Mouse (Mus musculus): ENCODE data around the gene Pacrg. TPM values are rescaled to one million over a fixed set of nuclear protein-coding genes. Genes with fewer than 3 reads are reported as not detected.

Gene Pacrg
- polyA plus RNA-seq, 1 experiment from 2014 or later: 18.4 TPM

DNA sequence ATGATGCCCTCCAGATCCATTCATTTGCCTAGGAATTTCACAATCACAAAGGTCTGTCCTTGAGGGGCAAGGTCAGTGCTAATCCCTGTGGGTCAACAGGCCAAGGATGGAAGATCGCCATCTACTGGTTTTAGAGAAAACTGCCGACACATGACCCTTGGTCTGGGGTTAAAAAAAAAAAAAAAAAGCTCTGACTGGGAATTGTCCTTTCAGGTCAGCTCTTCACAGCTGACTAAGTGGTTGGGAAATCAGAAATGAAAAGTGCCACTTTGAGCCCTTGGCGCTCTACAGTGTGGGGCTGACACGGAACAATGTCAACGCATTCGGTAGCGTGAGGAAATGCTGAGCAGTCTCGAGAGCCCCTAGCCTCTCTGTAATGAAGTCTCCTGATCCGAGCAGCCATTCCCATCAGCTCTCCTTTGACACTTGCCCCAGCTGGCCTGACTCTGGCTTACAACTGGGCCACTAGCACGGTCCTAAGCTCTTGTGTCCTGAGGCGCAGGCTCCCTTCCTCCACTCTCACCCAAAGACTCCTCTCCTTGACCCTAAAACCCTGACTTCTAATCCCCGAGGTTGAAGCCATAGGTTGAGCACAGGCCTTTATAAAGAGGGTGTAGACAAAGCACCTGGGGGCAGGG is 339.2 kb downstream of the Pacrg start:
- Histone ChIP-seq H3K9ac (replicated peaks; ENCODE audit: low read depth, low read length) (no peak overlapping the region), H3K9me3 (ENCODE audit: control insufficient read depth, low read length) (no peaks in the 10 kb centered on the region), H3K4me1 (ENCODE audit: control insufficient read depth, insufficient read depth, low read length) (no peaks in the 10 kb centered on the region), H3K27ac (ENCODE audit: low read depth, low read length) (no peak overlapping the region), H3K36me3 (ENCODE audit: control insufficient read depth, insufficient read depth, low read length) (no peaks in the 10 kb centered on the region), H3K4me2 (ENCODE audit: low read depth, low read length) (no peak overlapping the region), H3K4me3 (ENCODE audit: low read depth, low read length) (no peak overlapping the region), H3K27me3 (ENCODE audit: control insufficient read depth, insufficient read depth, low read length) (no peaks in the 10 kb centered on the region)
- ATAC-seq (ENCODE audit: low read depth): no peak
- 48% methylated on average over 12 of the region's 12 CpGs for WGBS

DNA sequence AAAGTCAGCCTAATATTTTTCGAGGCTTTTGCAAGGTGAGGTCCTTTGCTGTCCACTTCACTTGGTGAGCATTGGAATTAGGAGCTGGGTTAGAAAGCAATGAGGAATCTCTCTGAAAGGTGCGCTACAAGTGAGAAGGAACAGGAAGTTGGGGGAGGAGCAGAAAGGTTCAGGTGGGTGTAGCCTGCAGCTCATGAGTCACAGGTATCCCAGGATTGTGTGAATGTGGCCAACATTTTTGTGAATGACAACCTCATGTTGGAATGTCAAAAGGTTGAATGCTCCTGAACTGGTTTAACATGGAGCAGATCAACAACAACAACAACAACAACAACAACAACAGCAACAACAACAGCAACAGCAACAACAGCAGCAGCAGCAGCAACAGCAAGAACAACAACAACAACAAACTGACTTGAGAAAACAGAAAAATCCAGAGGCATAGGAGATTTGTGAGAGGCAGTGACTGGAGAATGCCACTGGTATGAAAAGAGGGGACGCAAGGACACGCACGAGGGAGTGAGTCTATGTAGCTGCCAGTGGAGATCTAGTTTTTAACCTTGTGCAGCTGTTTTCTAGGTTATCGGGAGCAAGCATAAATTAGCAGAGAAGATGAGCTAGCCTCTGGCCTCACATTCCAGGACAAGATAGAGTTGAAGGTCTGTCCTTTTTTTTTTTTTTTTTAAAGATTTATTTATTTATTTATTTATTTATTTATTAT is 341.0 kb downstream of the Pacrg start:
- Histone ChIP-seq H3K9me3 (ENCODE audit: control insufficient read depth, low read length) (no peaks in the 10 kb centered on the region), H3K27ac (ENCODE audit: low read depth, low read length) (no peak overlapping the region), H3K4me1 (ENCODE audit: control insufficient read depth, insufficient read depth, low read length) (no peaks in the 10 kb centered on the region), H3K9ac (replicated peaks; ENCODE audit: low read depth, low read length) (no peak overlapping the region), H3K36me3 (ENCODE audit: control insufficient read depth, insufficient read depth, low read length) (no peaks in the 10 kb centered on the region), H3K4me3 (ENCODE audit: low read depth, low read length) (no peak overlapping the region), H3K4me2 (ENCODE audit: low read depth, low read length) (no peak overlapping the region), H3K27me3 (ENCODE audit: control insufficient read depth, insufficient read depth, low read length) (no peaks in the 10 kb centered on the region)
- no peak for ATAC-seq (ENCODE audit: low read depth)
- 83% methylated on average over 6 of the region's 6 CpGs for WGBS

DNA sequence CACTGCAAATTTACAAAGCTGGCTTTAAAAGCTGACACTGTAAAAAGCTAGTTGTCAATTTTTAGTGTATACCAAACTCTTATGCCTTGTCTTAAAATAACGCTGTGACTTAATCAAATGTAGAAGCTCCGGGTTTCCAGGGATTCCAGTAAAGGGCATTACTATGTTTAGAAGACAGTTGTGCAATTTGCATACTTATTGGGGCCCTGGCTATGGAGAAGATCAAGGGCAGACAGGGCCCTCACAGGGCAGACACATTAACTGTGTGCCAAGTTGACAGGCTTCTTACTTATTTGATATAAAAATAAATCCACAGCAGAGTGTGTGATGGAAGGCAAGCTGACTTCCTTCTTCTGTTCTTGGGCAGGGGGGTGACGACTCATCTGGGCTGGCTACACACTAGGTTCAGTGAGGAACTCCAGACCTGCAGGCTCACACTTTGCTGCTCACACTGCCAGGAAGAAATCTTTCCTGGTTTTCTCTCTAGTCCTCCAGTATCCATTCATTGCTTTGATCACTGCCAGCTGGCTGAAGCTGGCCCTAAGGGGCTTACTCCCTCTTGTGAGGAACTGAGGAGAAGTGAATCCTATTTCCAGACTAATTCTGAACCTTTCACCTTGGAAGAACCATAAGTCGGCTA is 342.2 kb downstream of the Pacrg start:
- Histone ChIP-seq H3K4me3 (ENCODE audit: low read depth, low read length) (no peak overlapping the region), H3K4me2 (ENCODE audit: low read depth, low read length) (no peak overlapping the region), H3K9me3 (ENCODE audit: control insufficient read depth, low read length) (no peaks in the 10 kb centered on the region), H3K36me3 (ENCODE audit: control insufficient read depth, insufficient read depth, low read length) (no peaks in the 10 kb centered on the region), H3K9ac (replicated peaks; ENCODE audit: low read depth, low read length) (no peak overlapping the region), H3K4me1 (ENCODE audit: control insufficient read depth, insufficient read depth, low read length) (no peaks in the 10 kb centered on the region), H3K27ac (ENCODE audit: low read depth, low read length) (no peak overlapping the region), H3K27me3 (ENCODE audit: control insufficient read depth, insufficient read depth, low read length) (no peaks in the 10 kb centered on the region)
- no peak for ATAC-seq (ENCODE audit: low read depth)
- WGBS: 44% methylated on average over 4 of the region's 4 CpGs

DNA sequence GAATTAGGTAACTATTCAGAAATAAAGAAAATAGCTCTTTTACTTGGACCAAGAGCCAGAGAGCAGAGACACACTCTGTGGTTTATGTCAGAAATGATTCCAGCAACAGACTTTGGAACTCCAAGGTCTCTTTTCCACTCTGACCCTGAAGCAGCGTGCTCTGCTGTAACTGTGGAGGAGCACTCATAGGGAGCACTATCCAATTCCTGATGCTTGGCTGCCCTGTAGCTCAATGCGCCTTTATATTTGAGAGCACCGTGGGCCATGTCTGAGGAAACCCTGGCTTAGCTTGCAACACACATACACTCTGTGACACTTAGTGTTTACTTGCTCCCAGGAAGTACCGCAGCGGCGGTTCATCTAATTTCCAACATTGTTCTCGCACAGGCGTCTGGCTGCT is 344.0 kb downstream of the Pacrg start:
- Histone ChIP-seq H3K4me1 (ENCODE audit: control insufficient read depth, insufficient read depth, low read length) (0 out of 2 replicates have a peak, but pooled peaks cover 4% of the 10 kb centered on the region), H3K4me3 (ENCODE audit: low read depth, low read length) (no peak overlapping the region), H3K36me3 (ENCODE audit: control insufficient read depth, insufficient read depth, low read length) (no peaks in the 10 kb centered on the region), H3K9ac (replicated peaks; ENCODE audit: low read depth, low read length) (no peak overlapping the region), H3K4me2 (ENCODE audit: low read depth, low read length) (no peak overlapping the region), H3K9me3 (ENCODE audit: control insufficient read depth, low read length) (no peaks in the 10 kb centered on the region), H3K27ac (ENCODE audit: low read depth, low read length) (no peak overlapping the region), H3K27me3 (ENCODE audit: control insufficient read depth, insufficient read depth, low read length) (no peaks in the 10 kb centered on the region)
- 81% methylated on average over 8 of the region's 8 CpGs for WGBS
- no peak for ATAC-seq (ENCODE audit: low read depth)

DNA sequence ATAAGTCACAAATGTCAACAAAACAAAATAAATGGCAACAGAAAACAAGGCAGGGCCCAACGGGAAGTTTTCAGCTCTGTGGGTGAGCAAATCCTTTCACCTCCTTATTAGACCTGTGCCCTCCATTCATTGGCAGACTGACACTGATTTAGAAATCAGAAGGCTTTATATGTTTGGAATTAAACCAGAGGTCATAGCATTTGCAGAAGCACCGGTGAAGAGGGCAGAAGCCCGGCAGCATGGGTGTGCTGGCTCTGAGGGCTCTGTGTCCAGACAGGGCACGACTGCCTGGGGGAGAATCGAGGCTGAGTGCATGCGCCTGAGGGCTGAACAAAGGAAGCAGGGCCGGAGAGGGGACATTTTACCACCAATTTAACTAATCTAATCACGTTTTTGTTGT is 344.5 kb downstream of the Pacrg start:
- Histone ChIP-seq H3K4me1 (ENCODE audit: control insufficient read depth, insufficient read depth, low read length) (0 out of 2 replicates have a peak, but pooled peaks cover 4% of the 10 kb centered on the region), H3K9me3 (ENCODE audit: control insufficient read depth, low read length) (no peaks in the 10 kb centered on the region), H3K4me2 (ENCODE audit: low read depth, low read length) (no peak overlapping the region), H3K36me3 (ENCODE audit: control insufficient read depth, insufficient read depth, low read length) (no peaks in the 10 kb centered on the region), H3K27ac (ENCODE audit: low read depth, low read length) (no peak overlapping the region), H3K9ac (replicated peaks; ENCODE audit: low read depth, low read length) (no peak overlapping the region), H3K4me3 (ENCODE audit: low read depth, low read length) (no peak overlapping the region), H3K27me3 (ENCODE audit: control insufficient read depth, insufficient read depth, low read length) (no peaks in the 10 kb centered on the region)
- no peak for ATAC-seq (ENCODE audit: low read depth)
- WGBS: 25% methylated on average over 8 of the region's 8 CpGs

DNA sequence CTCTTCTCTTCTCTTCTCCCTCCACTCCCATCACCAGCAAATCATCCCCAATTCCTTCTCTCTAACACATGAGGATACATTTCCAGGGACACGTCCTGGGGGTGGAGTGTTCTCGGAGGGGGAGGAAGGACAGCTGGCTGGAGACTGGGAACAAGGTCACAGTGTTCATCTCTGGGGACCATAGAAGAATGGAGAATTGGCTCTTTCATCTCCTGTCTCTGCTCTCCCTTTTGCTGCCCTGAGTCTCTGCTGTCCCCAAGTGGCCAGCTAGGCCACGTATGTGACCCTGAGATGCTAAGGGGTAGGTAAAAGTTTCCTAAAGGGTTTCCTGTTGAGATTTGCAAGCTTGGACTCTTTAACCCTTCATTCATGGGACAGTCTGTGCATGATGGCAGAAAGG is 347.0 kb downstream of the Pacrg start:
- no peak overlapping the region for H3K27ac ChIP-seq (ENCODE audit: low read depth, low read length)
- WGBS: 11% methylated on average over 3 of the region's 3 CpGs
- H3K4me1 ChIP-seq (ENCODE audit: control insufficient read depth, insufficient read depth, low read length): 0 out of 2 replicates have a peak, but pooled peaks cover 7% of the 10 kb centered on the region
- no peaks in the 10 kb centered on the region for H3K36me3 ChIP-seq (ENCODE audit: control insufficient read depth, insufficient read depth, low read length)
- no peak for ATAC-seq (ENCODE audit: low read depth)
- no peaks in the 10 kb centered on the region for H3K9me3 ChIP-seq (ENCODE audit: control insufficient read depth, low read length)
- no peak overlapping the region for H3K4me3 ChIP-seq (ENCODE audit: low read depth, low read length)
- no peaks in the 10 kb centered on the region for H3K27me3 ChIP-seq (ENCODE audit: control insufficient read depth, insufficient read depth, low read length)
- H3K4me2 ChIP-seq (ENCODE audit: low read depth, low read length): no peak overlapping the region
- no peak overlapping the region for H3K9ac ChIP-seq (replicated peaks; ENCODE audit: low read depth, low read length)

DNA sequence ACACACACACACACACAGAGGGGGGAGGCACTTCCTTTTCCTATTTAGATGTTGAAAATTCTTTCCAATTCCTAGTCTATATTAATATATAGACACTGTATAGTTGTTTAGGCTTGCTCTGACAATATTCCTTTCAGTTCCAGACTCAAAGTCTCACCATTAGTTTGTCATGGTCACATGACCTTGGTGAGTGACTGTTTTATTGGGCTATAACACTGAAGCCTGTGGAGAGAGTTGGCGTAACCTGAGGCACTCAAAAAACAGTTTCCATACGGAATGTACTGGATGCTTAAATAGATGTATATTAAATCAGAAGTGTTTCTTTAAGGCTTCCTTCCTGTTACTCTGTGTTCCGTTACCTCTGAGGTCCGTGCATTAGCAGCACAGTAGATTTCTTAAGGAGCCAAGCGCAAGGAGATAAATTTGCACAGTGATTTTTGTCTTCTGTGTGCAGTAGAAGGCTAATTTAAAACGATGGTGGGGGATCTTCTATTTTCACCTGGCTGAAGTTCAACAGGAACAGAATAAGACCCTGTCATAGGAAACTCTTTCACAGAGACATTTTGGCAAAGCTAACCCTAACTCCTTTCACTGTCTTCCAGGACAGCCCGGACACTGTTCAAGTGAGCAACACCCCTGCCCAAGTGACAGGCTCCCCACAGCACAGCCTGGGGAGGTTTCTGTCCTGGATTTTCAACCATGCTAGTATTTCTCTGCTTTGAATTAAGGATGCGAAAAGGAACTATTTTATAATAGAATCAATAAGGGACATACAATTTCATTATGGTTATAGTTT is 349.5 kb downstream of the Pacrg start:
- no peak overlapping the region for H3K9ac ChIP-seq (replicated peaks; ENCODE audit: low read depth, low read length)
- ATAC-seq (ENCODE audit: low read depth): no peak
- H3K27ac ChIP-seq (ENCODE audit: low read depth, low read length): no peak overlapping the region
- WGBS: 41% methylated on average over 8 of the region's 8 CpGs
- no peaks in the 10 kb centered on the region for H3K27me3 ChIP-seq (ENCODE audit: control insufficient read depth, insufficient read depth, low read length)
- H3K9me3 ChIP-seq (ENCODE audit: control insufficient read depth, low read length): no peaks in the 10 kb centered on the region
- 0 out of 2 replicates have a peak, but pooled peaks cover 7% of the 10 kb centered on the region for H3K4me1 ChIP-seq (ENCODE audit: control insufficient read depth, insufficient read depth, low read length)
- no peaks in the 10 kb centered on the region for H3K36me3 ChIP-seq (ENCODE audit: control insufficient read depth, insufficient read depth, low read length)
- no peak overlapping the region for H3K4me2 ChIP-seq (ENCODE audit: low read depth, low read length)
- H3K4me3 ChIP-seq (ENCODE audit: low read depth, low read length): no peak overlapping the region

DNA sequence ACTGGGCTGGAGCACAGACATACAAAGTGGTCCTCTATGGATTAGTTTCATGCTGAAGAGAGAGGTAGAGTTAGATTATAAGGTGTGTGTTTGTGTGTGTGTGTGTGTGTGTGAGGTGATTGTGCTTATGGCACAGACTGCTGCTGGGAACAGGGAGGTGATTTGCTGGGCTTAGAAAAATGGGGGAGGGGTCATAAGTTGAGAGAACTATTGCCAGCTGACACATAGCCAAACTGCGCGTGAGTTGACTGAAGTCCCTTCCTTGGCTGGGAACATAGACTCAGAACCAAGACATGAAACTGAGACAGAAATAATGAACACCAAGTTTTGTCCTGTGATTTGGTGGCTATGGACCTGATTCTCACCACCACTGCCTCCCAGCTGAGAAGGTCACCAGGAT is 351.2 kb downstream of the Pacrg start:
- Histone ChIP-seq H3K4me1 (ENCODE audit: control insufficient read depth, insufficient read depth, low read length) (0 out of 2 replicates have a peak, but pooled peaks cover 7% of the 10 kb centered on the region), H3K27ac (ENCODE audit: low read depth, low read length) (no peak overlapping the region), H3K4me3 (ENCODE audit: low read depth, low read length) (no peak overlapping the region), H3K9ac (replicated peaks; ENCODE audit: low read depth, low read length) (no peak overlapping the region), H3K36me3 (ENCODE audit: control insufficient read depth, insufficient read depth, low read length) (no peaks in the 10 kb centered on the region), H3K27me3 (ENCODE audit: control insufficient read depth, insufficient read depth, low read length) (no peaks in the 10 kb centered on the region), H3K9me3 (ENCODE audit: control insufficient read depth, low read length) (no peaks in the 10 kb centered on the region), H3K4me2 (ENCODE audit: low read depth, low read length) (no peak overlapping the region)
- ATAC-seq (ENCODE audit: low read depth): no peak
- WGBS: 88% methylated on average over 2 of the region's 2 CpGs
